Mouse (Mus musculus) central nervous system, embryonic 14 days (tissue): ENCODE measurements around the gene Mmp9. TPM values are rescaled to one million over a fixed set of nuclear protein-coding genes. Genes with fewer than 3 reads are reported as not detected.

ENCODE experiments used
- polyA plus RNA-seq: library from polyadenylated mRNA; depleted of rRNA; stranded (reverse); fragments of >200 nt; gene quantifications from 2 replicates; pipeline ENCODE4 v1.2.3, GENCODE M21; 2012; rRNA removed

Mmp9 gene
- polyA plus RNA-seq = 17.1 and 19.8 TPM in 2 replicates

DNA sequence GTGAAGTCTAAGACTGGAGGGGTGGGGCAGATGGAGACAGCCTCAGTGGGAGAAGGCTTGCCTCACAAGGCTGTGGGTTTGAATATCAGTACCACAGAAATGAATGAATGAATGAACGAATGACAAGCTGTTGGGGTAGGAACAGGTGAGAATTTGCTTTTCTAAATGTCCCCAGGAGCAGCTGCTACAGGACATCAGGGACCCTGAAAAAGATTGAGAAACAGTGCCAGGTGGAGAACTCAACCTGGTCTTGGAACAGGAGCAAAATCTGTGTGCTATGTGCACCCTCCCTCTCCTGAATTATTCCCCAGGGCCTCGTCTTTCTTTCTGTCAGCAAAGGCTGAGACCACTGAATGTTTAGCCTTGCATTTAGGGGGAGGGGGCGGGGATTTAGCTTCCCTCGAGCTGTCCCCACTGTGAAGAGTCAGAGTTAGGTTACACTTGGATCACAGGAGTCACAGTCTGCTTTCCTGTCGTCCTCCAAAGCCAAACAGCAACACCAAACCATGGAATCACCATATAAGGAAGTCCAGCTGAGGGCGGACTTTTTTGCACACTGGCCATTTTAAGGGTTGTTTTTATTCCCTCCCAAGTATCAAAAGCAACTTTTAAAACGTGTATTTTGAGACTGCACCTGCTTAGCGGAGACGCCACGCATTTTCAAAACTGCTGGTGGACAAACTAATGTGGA lies at the start of gene Mmp9:
Mmp9 (plus strand) TSS at position 641 of the 691 bp plus-strand sequence.

GRCm38 (mm10) chr2:164911086-164912048 lies 29.2 kb upstream of the Mmp9 start, which contains the start of gene Zfp335:
Gene Zfp335, minus strand, starts transcription at chr2:164911757.

GRCm38 (mm10) chr2:164960716-164961441 lies 20.3 kb downstream of the Mmp9 start, which contains the start of gene Slc12a5:
Gene Slc12a5, plus strand, starts transcription at chr2:164960802.

Other genes with a start within 250 kb of the Mmp9 start
- gene Spint4, start 242.3 kb upstream of the Mmp9 start, polyA plus RNA-seq = not detected in 2 replicates
- gene Spint5, start 225.5 kb upstream of the Mmp9 start, polyA plus RNA-seq = not detected in 2 replicates
- gene Wfdc3, start 194.8 kb upstream of the Mmp9 start, polyA plus RNA-seq = 1.0 and 1.1 TPM in 2 replicates
- 60.1 and 64.9 TPM in 2 replicates for gene Dnttip1, start 194.8 kb upstream of the Mmp9 start, polyA plus RNA-seq
- gene Ube2c, start 170.9 kb upstream of the Mmp9 start, polyA plus RNA-seq = 143 and 191 TPM in 2 replicates
- gene Tnnc2, start 160.8 kb upstream of the Mmp9 start, polyA plus RNA-seq = 0.54 and 60.3 TPM in 2 replicates
- 20.5 and 22.1 TPM in 2 replicates for gene Snx21, start 155.0 kb upstream of the Mmp9 start, polyA plus RNA-seq
- gene Acot8, start 135.9 kb upstream of the Mmp9 start, polyA plus RNA-seq = 30.2 and 33.6 TPM in 2 replicates
- gene Zswim3, start 135.7 kb upstream of the Mmp9 start, polyA plus RNA-seq = 8.6 and 9.6 TPM in 2 replicates
- gene Zswim1, start 118.1 kb upstream of the Mmp9 start, polyA plus RNA-seq = 11.8 and 12.3 TPM in 2 replicates
- gene Spata25, start 112.2 kb upstream of the Mmp9 start, polyA plus RNA-seq = 0.31 and 0.49 TPM in 2 replicates
- gene Ctsa, start 107.9 kb upstream of the Mmp9 start, polyA plus RNA-seq = 126 and 143 TPM in 2 replicates
- 4.2 and 5.6 TPM in 2 replicates for gene Neurl2, start 107.3 kb upstream of the Mmp9 start, polyA plus RNA-seq
- gene Pltp, start 83.1 kb upstream of the Mmp9 start, polyA plus RNA-seq = 62.6 and 75.4 TPM in 2 replicates
- gene Pcif1, start 61.5 kb upstream of the Mmp9 start, polyA plus RNA-seq = 49.4 and 52.0 TPM in 2 replicates
- gene Zfp335, start 29.0 kb upstream of the Mmp9 start, polyA plus RNA-seq = 38.2 and 41.2 TPM in 2 replicates
- 68.2 and 75.9 TPM in 2 replicates for gene Slc12a5, start 20.0 kb downstream of the Mmp9 start, polyA plus RNA-seq
- 113 and 127 TPM in 2 replicates for gene Ncoa5, start 94.1 kb downstream of the Mmp9 start, polyA plus RNA-seq
- gene Cd40, start 114.8 kb downstream of the Mmp9 start, polyA plus RNA-seq = 9.4 and 9.7 TPM in 2 replicates
- gene 1700025C18Rik, start 150.0 kb downstream of the Mmp9 start, polyA plus RNA-seq = not detected in 2 replicates